Mouse (Mus musculus) ZHBTc4 (cell line): ENCODE data around the gene Best1.

ENCODE experiments used
- DNase-seq: peaks from one replicate; pipeline ENCODE4 v3.0.0-alpha.2; 2011; ENCODE audit warnings: low read depth, low spot score

Best1 gene

GRCm38 (mm10) chr19:10022414-10023303 lies 21.2 kb upstream of the Best1 start:
- DNase-seq, result peak; percentile 43

DNA sequence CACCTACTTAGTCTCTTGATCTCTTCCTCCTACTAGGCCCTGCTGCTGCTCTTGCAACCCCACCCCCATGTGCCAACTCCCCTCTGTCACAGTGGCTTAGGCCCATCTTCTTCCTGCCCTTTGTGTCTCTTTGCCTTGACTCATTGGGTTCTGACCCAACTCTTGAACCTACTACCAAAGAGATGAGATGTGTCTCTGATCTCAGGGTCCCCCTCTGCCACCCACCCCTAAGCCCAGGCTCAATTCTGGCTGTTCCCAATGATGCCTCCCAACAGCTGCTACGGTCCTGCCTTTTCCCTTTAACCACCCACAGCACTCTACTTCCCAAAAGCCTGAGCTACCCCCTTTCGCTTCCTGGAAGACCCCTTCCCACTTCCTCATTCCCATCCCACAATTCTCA lies 20.5 kb upstream of the Best1 start:
- DNase-seq, result no peak

GRCm38 (mm10) chr19:10019214-10019760 lies 17.9 kb upstream of the Best1 start:
- DNase-seq, result peak; percentile 54

DNA sequence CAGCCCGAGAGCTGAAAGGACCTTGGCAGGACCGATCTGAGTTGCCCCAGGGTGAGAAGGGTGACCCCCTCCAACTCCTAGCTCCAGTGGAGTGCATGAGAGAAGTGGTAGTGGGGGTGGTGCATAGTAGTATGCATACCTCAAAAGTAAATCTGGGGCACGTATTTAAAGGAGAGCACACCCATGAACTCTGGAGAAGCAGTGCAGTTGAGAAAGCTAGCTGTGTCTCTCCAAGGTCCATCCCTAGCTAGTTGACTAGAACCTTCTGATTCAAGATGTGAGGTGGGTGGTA lies 17.0 kb upstream of the Best1 start:
- no peak for DNase-seq

GRCm38 (mm10) chr19:10017637-10018526 lies 16.4 kb upstream of the Best1 start:
- DNase-seq, result peak; percentile 80

- no peak for DNase-seq
Measured at GRCm38 (mm10) chr19:10016151-10016550, 14.7 kb upstream of the Best1 start.

DNA sequence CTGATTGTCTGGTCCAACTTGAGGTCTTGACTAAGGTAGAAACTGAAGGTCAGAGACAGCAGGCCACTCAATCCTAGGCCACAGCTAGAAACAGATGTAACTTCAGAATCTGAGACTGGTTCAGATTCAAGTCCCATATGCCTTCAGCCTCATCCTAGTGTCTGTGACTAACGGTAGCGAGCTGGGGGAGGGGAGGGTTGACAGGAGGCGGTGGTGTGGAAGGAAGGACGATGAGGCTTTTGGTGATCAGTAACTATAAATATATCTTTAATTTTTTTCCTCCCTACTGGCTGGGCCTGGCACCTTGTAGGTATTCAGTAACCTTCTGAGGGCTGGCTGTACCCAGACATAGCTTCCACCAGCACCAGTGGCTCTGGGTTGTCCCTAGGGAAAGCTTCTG lies 14.0 kb upstream of the Best1 start:
- DNase-seq, result no peak

GRCm38 (mm10) chr19:10014824-10015223 lies 13.4 kb upstream of the Best1 start:
- DNase-seq, result no peak

DNA sequence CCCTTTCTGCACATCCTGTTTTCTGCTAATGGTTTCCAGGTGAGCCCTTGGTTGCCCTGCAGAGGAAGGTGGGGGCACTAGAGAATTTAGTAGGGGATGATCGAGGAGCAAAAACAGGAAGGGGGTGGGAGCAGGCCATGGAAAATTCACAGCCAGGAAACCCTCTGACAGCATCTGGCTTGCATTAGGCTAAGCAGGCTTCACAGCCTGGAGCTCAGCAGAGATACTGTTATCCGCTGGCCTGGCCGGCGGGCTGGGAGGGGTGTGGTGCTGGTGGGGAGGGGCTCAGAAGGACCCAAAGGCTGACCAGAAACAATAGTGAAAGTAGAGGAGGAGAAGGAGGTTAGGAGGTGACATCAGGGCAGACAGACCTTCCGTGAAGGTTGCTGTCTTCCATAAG lies 12.5 kb upstream of the Best1 start:
- DNase-seq, result no peak

DNA sequence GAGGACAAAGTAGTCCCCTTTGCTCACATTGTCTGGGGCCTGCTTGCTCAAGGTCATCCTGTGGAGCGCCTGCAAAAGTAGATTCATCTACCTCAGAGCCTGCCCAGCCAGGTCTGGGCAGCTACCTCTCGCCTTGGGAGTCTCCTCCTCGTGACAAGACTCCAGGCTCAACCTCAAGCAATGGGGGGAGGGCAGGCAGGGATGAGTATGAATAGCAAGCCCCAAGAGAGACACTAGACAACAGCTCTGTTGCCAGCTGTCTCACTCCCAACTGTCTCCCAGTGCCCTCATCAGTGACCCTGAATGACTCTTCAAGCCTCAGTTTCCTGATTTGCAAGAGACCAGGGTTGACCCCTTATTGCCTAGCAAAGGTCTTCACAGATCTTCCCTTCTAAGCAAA lies 11.9 kb upstream of the Best1 start:
- DNase-seq, result peak; percentile 56

DNA sequence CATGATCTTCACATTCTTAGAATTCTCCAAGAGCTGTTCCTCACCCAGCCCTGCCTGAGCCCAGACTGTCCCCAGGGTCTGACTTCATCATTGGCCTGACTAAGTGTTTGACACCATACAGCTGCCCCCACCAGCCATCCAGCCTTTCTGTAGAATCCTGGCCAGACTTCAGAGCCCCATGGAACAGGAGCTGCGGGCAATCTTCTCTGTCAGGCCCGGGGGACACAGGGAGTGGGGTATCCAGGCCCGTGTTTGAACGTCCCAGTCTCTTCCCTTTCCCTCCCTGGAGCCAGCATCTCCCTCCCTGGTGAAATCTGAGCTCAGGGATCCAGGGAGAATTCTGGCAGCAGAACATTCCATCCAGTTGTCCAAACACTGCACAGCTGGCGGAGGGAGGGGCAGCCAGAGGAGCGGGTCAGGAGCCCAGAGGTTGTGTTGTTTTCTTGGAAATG lies 11.4 kb upstream of the Best1 start:
- DNase-seq, result peak; percentile 73

GRCm38 (mm10) chr19:10011408-10011807 lies 10.0 kb upstream of the Best1 start:
- DNase-seq, result no peak

DNA sequence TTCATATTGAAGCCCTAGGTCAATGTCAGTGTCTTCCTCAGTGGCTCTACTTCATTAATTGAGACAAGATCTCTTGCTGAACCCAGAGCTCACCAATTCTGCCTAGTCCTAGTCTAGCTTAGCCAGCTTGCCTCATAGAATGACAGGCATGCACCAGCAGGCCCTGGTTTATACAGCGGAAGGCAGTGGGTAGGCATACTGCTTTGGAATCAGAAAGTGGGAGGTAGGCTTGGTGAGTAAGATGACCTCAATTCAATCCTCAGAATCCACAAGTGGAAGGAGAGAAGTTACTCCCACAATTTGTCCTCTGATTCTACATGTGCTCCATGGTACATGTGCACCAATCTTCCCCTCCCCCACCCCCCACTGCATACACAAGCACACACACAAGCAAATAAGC lies 2.3 kb upstream of the Best1 start:
- DNase-seq, result no peak

- DNase-seq, result peak; percentile 48
Measured at GRCm38 (mm10) chr19:10000330-10000729, 1.1 kb downstream of the Best1 start.

DNA sequence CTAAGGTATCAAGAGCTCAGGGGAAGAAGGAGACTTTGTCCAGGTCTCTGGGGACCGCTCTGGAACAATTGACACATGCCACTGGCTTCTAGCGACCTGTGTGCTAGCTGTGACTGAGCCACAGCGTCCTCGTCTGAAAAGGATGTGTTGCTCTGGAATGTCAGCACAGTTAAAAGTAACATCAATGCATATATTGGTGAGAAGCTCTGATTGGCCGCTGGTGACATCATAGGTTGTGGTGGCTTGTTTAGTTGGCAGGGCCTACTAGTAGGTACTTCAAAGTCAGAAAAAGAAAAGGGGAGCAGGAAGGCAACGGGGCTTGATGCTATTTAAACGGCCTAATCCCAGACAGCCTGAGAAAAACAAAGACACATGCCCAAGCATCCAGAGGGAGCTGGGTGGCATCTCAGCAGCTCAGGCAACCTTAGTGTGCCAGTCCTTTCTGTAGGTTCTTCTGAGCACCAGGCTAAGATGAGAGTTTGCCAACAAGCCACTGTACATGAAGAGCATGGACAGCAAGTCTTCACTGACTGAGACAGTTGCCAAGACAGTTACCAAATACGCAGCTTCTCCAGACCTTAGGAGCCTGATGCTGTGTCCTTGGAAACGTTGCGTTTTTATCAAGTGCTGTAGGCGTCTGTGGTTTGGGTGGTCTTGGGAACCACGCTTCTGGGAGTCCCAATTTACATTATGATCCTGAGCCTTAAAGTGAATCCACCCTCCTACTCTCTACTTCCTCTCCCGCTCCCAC lies 2.5 kb downstream of the Best1 start:
- no peak for DNase-seq

DNA sequence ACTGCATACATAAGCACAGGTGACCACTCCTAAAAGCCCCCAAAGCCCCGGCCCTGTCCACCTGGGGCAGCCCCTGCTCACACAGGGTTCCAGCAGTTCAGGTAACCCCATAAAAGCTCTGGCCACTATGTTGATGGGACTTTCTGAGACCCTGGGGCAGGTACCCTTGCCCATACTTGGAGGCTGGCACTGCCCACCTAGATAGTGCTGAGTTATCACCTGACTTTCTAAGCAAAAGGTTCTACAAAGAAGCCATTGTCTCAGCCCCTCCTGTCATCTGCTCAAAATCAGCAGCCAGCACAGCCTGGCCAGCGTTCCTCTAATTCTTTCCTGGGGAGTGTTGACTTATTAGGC lies 3.4 kb downstream of the Best1 start:
- DNase-seq, result no peak

DNA sequence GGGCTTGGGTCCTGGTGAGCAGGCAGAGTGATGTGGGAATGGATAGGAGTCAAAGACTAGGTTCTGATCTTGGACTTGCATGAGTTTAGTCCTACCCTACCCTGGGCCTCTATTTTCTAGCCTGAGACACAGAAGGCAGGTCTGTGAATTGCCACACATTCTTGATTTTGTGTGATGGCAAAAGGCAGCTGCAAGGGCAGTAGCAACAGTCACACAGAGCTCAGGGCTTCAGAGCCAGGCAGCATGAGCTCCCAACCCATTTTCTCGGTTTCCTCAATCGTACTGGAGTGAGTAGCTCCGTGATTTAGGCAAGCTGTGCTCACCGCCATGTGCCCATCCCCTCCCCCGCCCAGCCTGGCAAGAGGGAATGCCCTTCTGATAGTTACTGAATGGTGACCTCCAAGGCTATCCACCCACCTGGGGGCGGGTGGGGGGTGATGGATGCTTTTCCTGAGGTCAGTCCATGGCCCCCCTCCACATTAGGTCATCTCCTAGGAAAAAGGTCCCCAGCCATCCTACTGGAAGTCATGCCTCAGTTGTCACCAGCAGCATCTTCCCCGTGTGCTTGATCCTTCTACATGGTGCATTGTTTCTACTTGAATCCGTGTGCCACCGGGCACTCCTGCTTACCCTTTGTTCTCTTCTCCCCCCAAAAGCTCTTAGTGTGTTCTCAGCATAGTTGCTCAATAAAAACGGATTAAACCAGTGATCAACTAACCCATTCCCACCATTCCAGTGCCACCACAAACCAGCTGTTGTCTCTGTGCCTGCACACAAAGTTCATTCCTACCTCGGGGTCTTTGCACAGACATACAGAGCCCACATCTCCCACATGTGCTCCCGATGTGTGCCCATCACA lies 4.0 kb downstream of the Best1 start:
- DNase-seq, result no peak

DNA sequence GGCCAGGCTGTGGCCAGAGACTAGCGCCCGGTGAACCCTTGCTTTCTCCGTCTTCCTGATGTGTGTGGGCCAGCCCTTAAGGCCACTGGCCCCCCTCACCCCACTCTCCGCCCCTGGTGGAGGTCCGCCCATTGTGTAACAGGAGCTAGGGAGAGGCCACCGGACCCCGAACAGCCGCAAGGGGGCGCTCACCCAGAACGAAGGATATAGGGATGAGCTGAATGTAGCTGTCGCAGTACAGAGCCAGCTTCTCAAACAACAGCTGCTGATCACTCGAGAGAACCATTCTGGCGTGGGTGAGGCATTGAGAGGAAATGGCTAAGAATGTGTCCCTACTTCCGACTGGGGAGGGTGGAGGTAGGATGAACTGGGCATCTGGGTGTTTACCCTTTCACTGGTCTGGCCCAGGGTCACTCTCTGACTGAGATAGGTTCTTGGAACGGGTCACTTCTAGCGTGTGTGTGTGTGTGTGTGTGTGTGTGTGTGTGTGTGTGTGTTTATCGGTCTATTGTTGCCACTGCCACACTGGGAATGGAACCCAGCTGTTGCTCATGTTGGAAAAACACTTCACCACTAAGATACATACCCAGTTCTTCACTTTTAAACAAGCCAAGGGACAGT lies 8.3 kb downstream of the Best1 start:
- DNase-seq, result peak; percentile 94

GRCm38 (mm10) chr19:9992011-9992958 lies 9.1 kb downstream of the Best1 start:
- no peak for DNase-seq
